Mouse (Mus musculus) embryo, embryonic 9.5 days (tissue): ENCODE measurements around the gene Pafah1b3.
"Not testable (repeated sequence)": the region's sequence is repeated elsewhere in the genome, so short reads cannot be mapped to it uniquely, and the experiment has no call there.

ENCODE experiments used
- DNase-seq: peaks from one replicate; pipeline ENCODE4 v3.0.0-alpha.2; 2017; ENCODE audit errors: extremely low spot score

Pafah1b3 gene

DNA sequence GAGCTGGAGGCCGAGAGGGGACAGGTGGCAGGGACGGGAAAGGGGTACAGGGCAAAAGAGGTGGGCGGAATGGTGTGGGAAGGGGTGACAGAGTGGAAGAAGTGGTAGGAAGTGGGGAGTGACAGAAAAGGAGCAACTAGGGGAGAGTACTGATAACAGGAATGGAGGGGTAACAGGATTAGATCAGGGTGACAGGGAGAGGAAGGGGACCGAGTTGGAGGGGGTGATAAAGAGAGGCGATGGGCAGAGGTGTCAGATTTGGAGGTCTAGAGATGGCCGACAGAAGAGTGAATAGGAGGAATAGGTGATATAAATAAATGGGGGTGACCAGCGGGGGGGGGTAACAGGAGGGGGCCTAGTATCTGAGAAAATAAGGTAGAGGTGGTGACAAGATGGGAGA lies 29.2 kb downstream of the Pafah1b3 start:
- DNase-seq, result no peak

GRCm38 (mm10) chr7:25267751-25268463 lies 29.9 kb downstream of the Pafah1b3 start:
- DNase-seq, result peak; percentile 98

GRCm38 (mm10) chr7:25267301-25267750 lies 30.5 kb downstream of the Pafah1b3 start, which contains the start of gene Cic:
Cic (plus strand) TSS chr7:25267704.
- DNase-seq, result peak; percentile 100

DNA sequence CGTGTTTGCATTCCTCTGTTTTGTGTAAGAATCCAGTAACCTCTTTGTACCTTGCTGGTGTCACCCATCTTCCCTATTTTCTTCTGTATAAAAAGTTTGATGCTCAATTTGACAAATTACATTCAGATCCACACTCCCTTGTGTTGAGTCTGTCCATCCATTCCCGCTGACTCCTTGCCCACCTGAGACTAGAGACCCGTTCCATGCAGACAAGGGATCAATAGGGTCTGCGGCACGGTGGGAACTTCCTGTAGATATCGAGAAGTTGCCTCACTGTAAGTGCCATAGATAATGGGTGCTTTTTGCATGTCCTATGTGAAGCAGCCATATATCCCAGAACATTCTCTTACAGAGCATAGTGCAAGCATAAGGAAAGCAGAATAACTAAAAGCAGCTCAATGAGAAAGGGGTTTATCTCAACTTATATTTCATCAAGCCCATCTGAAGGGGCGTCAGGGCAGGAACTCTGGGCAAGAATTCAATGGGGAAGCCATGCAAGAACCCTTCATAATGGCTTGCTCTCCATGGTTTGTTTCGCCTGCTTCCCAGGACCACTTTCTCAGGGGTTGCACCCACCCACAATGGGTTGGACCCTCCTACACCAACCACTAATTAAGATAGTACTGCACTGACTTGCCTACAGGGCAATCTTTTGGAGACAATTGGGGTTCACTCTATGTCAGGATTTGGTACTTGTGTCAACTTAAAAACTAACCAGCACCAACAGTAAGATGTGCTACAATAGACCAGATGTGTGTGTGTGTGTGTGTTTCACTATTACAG lies 31.4 kb downstream of the Pafah1b3 start:
- DNase-seq, result no peak

- DNase-seq, result not testable (repeated sequence)
Observed at GRCm38 (mm10) chr7:25265743-25266142, 32.0 kb downstream of the Pafah1b3 start.

- DNase-seq, result no peak
Observed at GRCm38 (mm10) chr7:25263968-25264870, 33.6 kb downstream of the Pafah1b3 start.

- DNase-seq, result no peak
Observed at GRCm38 (mm10) chr7:25261896-25262295, 35.9 kb downstream of the Pafah1b3 start.

- no peak for DNase-seq
Observed at GRCm38 (mm10) chr7:25251822-25252221, 46.0 kb downstream of the Pafah1b3 start.

DNA sequence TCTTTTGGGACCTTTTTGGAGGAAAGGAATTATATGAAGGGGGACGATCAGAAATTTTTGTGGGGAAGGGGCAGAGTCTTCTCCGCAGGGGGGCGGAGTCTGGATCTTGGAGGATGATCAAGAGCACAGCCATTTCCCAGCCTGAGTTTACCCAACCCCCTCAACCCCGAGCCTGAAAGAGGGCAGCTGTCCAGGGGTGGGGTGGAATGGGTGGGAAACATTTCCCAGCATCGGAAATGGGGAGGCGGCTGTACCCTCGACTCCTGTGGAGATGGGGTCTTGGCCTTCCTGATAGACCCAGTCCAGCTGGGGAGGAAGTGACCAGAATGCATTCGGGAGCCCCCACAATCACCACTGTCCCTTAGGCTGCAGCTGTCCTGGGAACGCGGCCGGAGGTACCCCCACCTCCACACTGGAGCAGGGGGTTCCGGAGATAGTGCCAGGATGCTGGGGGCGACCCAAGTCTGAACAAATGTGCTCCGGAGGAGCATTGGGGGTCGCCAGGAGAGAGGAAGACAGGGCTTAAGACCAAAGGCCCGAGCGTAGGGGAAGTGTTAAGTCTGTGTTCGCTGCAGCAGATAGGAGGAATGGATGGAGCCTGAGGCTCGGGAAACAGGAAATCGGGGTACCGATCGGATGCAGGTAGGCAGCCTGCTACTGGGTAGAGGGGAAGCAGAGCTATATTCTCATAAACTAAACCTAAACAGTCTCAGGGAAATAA lies 46.6 kb downstream of the Pafah1b3 start:
- DNase-seq, result no peak

GRCm38 (mm10) chr7:25250141-25250972 lies 47.4 kb downstream of the Pafah1b3 start, which contains the start of gene Erf:
Erf (minus strand) TSS chr7:25250761.
- DNase-seq, result peak; percentile 98

DNA sequence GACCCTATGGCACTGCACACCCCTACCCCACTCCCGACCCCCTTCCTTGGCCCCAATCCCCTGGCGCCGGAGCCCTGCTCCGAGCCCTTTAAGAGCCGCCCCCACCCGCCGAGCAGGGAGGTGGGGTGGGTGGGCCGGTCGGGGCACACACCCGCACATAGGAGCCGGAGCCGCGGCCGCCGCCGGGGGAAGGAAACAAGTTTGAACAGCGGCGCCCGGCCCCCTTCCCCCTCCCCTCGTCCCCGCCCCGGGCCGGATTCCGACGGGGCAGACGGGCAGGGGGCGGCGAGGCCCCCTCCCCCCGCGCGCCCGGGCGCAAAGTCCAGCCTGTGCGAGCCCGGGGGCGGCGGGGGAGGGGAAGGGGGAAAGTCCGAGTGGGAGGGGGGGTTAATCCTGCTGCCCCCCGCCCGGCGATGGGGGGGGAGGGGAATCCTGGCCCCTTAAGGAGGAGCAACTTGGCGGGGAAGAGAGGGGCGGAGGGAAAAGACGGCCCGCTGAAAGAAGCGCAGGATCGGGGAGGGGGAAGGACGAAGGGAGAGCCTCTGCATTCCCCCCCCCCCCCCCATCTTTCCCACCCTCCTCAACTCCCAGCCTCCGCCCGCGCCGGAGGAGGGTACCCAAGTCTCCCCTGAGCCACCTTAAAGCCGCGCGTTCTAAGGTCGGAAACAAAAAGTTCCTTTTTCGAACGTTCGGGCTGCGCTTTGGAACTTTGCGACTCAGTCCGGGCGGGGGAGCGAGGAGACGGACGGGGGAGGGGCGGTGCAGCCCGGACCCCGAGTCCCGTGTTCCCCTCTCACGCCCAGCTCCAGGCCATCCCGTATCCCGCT lies 48.3 kb downstream of the Pafah1b3 start:
- DNase-seq, result peak; percentile 92

DNA sequence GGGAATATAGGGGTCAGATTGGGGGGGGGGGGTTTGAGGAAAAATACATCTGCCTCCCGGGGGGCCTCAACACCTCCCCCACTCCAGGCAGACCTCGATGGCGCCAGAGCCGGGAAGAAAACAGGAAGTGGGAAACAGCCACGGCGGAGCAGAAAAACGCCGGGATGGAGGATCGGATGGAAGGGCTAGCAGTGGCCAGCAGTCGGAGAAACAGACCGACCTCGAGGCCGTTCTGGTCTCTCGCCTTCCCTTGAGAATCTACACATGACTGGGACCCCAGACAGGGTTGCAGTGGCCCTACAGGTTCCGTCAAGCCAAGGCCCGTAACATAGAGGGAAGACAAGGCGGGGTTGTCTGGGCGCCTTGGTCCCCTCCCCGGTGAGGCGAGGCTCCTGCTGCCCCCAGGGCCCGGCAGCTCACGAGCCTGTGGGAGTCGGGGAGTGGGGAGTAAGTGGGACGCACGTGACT lies 48.9 kb downstream of the Pafah1b3 start:
- DNase-seq, result no peak

DNA sequence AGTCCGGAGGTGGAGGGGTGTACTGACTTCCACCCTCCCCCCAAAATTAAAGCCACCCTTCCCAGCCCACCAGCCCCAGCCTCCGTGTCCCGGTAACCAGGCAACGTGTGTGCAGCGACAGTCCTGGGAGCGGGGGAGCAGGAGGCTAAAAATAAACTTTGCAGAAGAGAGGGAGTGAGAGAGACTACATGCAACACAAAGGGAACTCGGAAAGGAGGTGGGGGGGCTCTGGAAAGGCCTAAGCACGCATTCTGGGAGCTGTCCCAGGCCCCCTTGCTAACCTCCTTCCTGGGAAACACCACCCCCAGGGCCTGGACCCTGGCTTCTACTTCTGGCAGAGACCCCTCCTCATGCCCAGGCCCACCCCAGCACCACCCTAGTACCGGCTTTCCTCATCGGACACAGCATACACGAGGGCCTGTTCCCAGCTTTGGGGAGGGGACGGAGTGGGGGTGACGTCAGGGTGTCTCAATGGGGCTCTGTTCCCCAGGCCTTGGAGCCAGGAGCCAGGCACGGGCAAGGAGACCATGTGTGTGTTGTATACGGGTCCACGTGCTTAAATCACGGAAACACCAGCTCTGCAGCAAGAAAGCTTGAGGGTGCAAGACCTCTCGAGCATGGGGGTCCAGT lies 49.7 kb downstream of the Pafah1b3 start:
- DNase-seq, result peak; percentile 57

GRCm38 (mm10) chr7:25247498-25247897 lies 50.3 kb downstream of the Pafah1b3 start:
- no peak for DNase-seq

DNA sequence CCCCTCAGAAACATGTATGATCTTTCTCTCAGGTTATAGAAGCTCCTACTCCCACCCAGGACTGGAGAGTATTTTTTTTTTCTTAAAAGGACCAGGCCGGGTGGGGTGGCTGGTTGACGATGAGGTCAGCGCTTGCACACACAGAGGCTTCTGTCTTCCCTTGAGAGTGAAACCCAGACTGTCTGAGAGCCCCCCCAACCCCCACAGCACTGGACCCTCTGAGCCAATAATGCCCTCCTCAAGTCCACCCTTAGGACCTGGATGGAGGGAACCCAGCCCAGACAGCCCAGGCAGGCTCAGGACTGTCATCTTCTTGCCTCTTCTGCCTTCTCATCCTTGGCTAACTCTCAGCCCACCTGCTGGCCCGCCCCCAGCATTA lies 51.0 kb downstream of the Pafah1b3 start:
- no peak for DNase-seq

- DNase-seq, result no peak
Observed at GRCm38 (mm10) chr7:25246079-25246758, 51.6 kb downstream of the Pafah1b3 start.
